Mouse (Mus musculus) kidney, embryonic 16.5 days (tissue): Measurements from ENCODE around the gene Ints6. TPM values are rescaled to one million over a fixed set of nuclear protein-coding genes. Genes with fewer than 3 reads are reported as not detected.

Experiments used
- ATAC-seq: fragments of 200-750 bp; cut with Nextera tagmentation; 2 replicates; pipeline ENCODE4 v1.8.0; 2017; ENCODE audit warnings: moderate TSS enrichment; ENCODE audit not compliant: low FRiP score, low TSS enrichment
- H3K27ac ChIP-seq: fragments of 300-500 bp; sonication (generic); 2 replicates; pipeline ENCODE4 v1.5.1; 2014; ENCODE audit warnings: low read length
- H3K27me3 ChIP-seq: fragments of 300-500 bp; sonication (generic); 2 replicates; pipeline ENCODE4 v1.6.1; 2014; ENCODE audit warnings: low read length, control low read depth, mixed read lengths; ENCODE audit not compliant: insufficient read depth
- H3K36me3 ChIP-seq: fragments of 300-500 bp; sonication (generic); 2 replicates; pipeline ENCODE4 v1.6.1; 2014; ENCODE audit warnings: low read length, control low read depth, mixed read lengths; ENCODE audit not compliant: insufficient read depth
- H3K4me1 ChIP-seq: fragments of 300-500 bp; sonication (generic); 2 replicates; pipeline ENCODE4 v1.6.1; 2014; ENCODE audit warnings: low read length, control low read depth, mixed read lengths; ENCODE audit not compliant: insufficient read depth
- H3K4me2 ChIP-seq: fragments of 300-500 bp; sonication (generic); replicated peaks from 2 replicates; pipeline ENCODE4 v1.6.1; 2014; ENCODE audit warnings: low read depth, low read length
- H3K4me3 ChIP-seq: fragments of 300-500 bp; sonication (generic); 2 replicates; pipeline ENCODE4 v1.5.1; 2014; ENCODE audit warnings: mild to moderate bottlenecking, low read length
- H3K9ac ChIP-seq: fragments of 300-500 bp; sonication (generic); replicated peaks from 2 replicates; pipeline ENCODE4 v1.6.1; 2014; ENCODE audit warnings: low read length
- H3K9me3 ChIP-seq: fragments of 300-500 bp; sonication (generic); 2 replicates; pipeline ENCODE4 v1.6.1; 2016; ENCODE audit warnings: low read length, control low read depth
- WGBS: fragments of 180-500 bp; shearing (Covaris S2); extraction: QIAGEN DNeasy Blood & Tissue Kit; methylation state at CpG from one replicate; pipeline ENCODE4 v1.1.7; 2014; 5-methylcytosine and 5-hydroxymethylcytosine counted together
- polyA plus RNA-seq: library from polyadenylated mRNA; unstranded; fragments of >200 nt; fragmentation: Nextera tagmentation; extraction: Ambion mirVana; gene quantifications from 2 replicates; pipeline ENCODE4 v1.2.1, GENCODE M21; 2015

Gene Ints6
- polyA plus RNA-seq, 1 experiment from 2014 or later = 22.9 TPM

DNA sequence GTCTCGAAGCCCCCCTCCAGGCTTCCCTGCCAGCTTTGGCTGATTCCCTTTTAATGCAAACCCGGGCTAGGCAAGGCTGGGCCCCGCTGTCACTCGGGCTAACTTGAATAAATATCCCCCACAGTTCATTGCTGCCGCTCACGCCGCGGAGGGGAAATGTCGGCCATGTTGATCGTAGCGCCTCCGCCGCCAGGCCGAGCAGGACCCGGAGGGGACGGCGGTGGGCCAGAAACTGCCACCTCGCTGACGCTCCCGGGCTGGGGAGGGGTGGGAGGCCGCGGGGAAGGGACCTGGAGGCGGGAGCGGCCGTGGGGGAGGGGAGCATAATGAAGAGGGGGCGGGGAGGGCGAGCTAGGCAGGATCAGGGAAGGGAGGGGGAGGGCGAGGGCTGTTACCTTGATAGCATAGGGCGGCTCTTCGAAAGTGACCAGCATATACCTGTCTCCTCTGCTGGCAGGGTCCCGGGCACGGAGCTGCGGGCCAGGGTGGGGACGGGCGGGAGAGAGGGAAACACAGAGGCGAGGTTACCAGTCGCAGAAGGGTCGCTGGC, 1.1 kb downstream of the Ints6 start:
- Histone ChIP-seq H3K9ac (peak overlapping the region; percentile 97), H3K36me3 (peaks cover 17% of the 10 kb centered on the region; the same call in 1 of the 2 replicates)
- WGBS = 0% methylated on average over 23 of the region's 38 CpGs

GRCm38 (mm10) chr14:62758714-62759113, 2.3 kb downstream of the Ints6 start:
- WGBS = 93% methylated on average over 5 of the region's 5 CpGs
- no peak overlapping the region for H3K9ac ChIP-seq
- H3K27me3 ChIP-seq = no peaks in the 10 kb centered on the region
- ATAC-seq = no peak
- H3K27ac ChIP-seq = no peak overlapping the region
- no peaks in the 10 kb centered on the region for H3K9me3 ChIP-seq
- H3K4me2 ChIP-seq = no peak overlapping the region
- H3K4me3 ChIP-seq = no peak overlapping the region; the same call in 1 of the 2 replicates
- H3K36me3 ChIP-seq = peaks cover 17% of the 10 kb centered on the region; the same call in 1 of the 2 replicates
- H3K4me1 ChIP-seq = peaks cover 15% of the 10 kb centered on the region

More for the DNA sequence above, 1.1 kb downstream of the Ints6 start:
- Histone ChIP-seq H3K27ac (peak overlapping the region; percentile 98), H3K4me2 (peak overlapping the region; percentile 69), H3K27me3 (no peaks in the 10 kb centered on the region), H3K4me3 (peak overlapping the region; percentile 84), H3K9me3 (no peaks in the 10 kb centered on the region), H3K4me1 (peaks cover 15% of the 10 kb centered on the region)
- ATAC-seq = peak; percentile 47

- no peak overlapping the region for H3K4me2 ChIP-seq
- no peak for ATAC-seq
- H3K9me3 ChIP-seq = no peaks in the 10 kb centered on the region
- H3K4me3 ChIP-seq = no peak overlapping the region
- no peaks in the 10 kb centered on the region for H3K27me3 ChIP-seq
- WGBS = 94% methylated on average over 1 of the region's 1 CpGs
- no peak overlapping the region for H3K27ac ChIP-seq
- H3K9ac ChIP-seq = no peak overlapping the region
- peaks cover 6% of the 10 kb centered on the region for H3K4me1 ChIP-seq
- H3K36me3 ChIP-seq = peaks cover 22% of the 10 kb centered on the region; the same call in 1 of the 2 replicates
Observed at GRCm38 (mm10) chr14:62755095-62755640, 5.8 kb downstream of the Ints6 start.

GRCm38 (mm10) chr14:62751479-62751878, 9.5 kb downstream of the Ints6 start:
- Histone ChIP-seq H3K4me3 (no peak overlapping the region), H3K4me2 (no peak overlapping the region), H3K27ac (no peak overlapping the region), H3K9ac (no peak overlapping the region), H3K36me3 (peaks cover 11% of the 10 kb centered on the region; the same call in 1 of the 2 replicates), H3K27me3 (no peaks in the 10 kb centered on the region), H3K9me3 (no peaks in the 10 kb centered on the region), H3K4me1 (no peaks in the 10 kb centered on the region)
- 89% methylated on average over 2 of the region's 2 CpGs for WGBS
- ATAC-seq = no peak

DNA sequence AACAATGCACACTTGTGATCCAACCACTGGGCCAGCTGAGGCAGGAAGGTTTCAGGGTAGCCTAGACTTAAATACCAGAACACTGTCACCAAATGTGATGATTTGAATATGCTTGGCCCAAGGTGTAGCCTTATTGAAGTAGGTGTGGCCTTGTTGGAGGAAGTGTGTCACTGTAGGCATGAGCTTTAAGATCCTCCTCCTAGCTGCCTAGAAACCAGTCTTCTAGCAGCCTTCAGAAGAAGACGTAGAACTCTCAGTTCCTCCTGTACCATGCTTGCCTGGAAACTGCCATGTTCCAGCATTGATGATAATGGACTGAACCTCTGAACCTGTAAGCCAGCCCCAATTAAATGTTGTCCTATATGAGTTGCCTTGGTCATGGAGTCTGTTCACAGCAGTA, 25.3 kb downstream of the Ints6 start:
- WGBS = 96% methylated on average over 1 of the region's 1 CpGs
- Histone ChIP-seq H3K27ac (no peak overlapping the region), H3K9me3 (no peaks in the 10 kb centered on the region), H3K4me1 (no peaks in the 10 kb centered on the region), H3K4me2 (no peak overlapping the region), H3K4me3 (no peak overlapping the region), H3K9ac (no peak overlapping the region), H3K27me3 (no peaks in the 10 kb centered on the region), H3K36me3 (peaks cover 8% of the 10 kb centered on the region; the same call in 1 of the 2 replicates)
- ATAC-seq = no peak

DNA sequence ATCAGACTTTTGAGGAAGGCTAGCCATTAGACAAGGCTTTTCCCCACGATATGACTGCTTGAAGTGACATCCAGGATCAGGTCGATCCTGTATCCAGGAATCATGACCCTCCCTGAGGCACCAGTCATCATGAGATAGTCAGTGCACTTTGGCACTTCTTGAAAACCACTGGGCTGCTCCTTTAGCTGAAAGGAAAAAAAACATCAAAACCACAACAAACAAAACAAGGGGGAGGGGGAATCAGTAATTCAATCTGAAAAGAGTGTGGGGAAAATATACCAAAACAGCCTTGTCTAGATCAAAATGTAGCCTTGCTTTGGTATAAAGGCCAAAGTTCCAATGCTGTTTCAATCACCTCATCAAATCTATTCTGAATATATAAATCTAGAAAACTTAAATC, 27.3 kb downstream of the Ints6 start:
- Histone ChIP-seq H3K4me1 (no peaks in the 10 kb centered on the region), H3K4me2 (no peak overlapping the region), H3K9me3 (no peaks in the 10 kb centered on the region), H3K27ac (no peak overlapping the region), H3K4me3 (no peak overlapping the region), H3K27me3 (no peaks in the 10 kb centered on the region), H3K36me3 (peaks cover 13% of the 10 kb centered on the region; the same call in 1 of the 2 replicates), H3K9ac (no peak overlapping the region)
- no peak for ATAC-seq
- 77% methylated on average over 2 of the region's 2 CpGs for WGBS

DNA sequence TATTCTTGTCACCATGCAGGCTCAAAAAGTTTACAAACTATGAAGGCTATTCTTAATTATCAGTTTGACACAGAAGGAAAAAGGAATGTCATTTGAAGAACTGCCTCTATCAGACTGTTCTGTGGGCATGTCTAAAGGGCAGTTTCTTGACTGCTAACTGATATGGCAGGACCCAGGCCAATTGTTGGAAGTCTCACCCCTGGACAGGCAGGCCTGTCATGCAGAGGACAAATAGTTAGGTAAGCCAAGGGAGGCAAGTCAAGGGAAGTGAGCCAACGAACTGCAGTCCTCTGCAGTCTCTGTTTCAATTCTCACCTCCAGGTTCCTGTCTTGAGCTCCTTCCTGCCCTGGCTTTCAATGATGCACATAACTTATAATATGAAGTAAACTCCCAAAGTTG, 29.1 kb downstream of the Ints6 start:
- Histone ChIP-seq H3K36me3 (peaks cover 8% of the 10 kb centered on the region; the same call in 1 of the 2 replicates), H3K27me3 (no peaks in the 10 kb centered on the region), H3K4me1 (no peaks in the 10 kb centered on the region), H3K4me2 (no peak overlapping the region), H3K27ac (no peak overlapping the region), H3K9me3 (no peaks in the 10 kb centered on the region), H3K9ac (no peak overlapping the region), H3K4me3 (no peak overlapping the region)
- WGBS = 87% methylated on average over 1 of the region's 1 CpGs
- ATAC-seq = no peak

- H3K9ac ChIP-seq = no peak overlapping the region
- no peak overlapping the region for H3K4me3 ChIP-seq
Observed at GRCm38 (mm10) chr14:62724560-62724959, 36.4 kb downstream of the Ints6 start.

DNA sequence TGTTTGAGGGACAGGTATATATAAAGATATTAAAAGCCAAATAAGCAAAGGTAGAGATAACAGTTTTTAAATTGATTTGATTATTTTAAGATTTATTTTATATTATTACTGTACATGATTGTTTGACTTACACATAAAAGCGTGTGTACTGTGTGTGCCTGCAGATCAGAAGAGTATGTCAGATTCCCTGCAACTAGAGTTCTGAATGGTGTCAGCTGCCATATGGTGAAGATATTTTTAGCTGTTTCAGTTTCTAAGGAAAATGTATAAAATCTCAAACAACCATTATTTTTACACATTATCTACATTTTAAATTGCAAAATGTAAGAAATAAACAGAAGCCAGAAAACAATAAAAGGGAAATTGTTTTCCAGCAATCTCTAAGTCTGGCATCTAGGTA, 39.3 kb downstream of the Ints6 start:
- Histone ChIP-seq H3K9ac (no peak overlapping the region), H3K4me3 (no peak overlapping the region), H3K4me2 (no peak overlapping the region), H3K27ac (no peak overlapping the region), H3K36me3 (0 out of 2 replicates have a peak, but pooled peaks cover 3% of the 10 kb centered on the region), H3K4me1 (no peaks in the 10 kb centered on the region), H3K9me3 (no peaks in the 10 kb centered on the region), H3K27me3 (no peaks in the 10 kb centered on the region)
- 85% methylated on average over 1 of the region's 1 CpGs for WGBS
- no peak for ATAC-seq

More at GRCm38 (mm10) chr14:62724560-62724959, 36.4 kb downstream of the Ints6 start:
- Histone ChIP-seq H3K4me1 (no peaks in the 10 kb centered on the region), H3K9me3 (no peaks in the 10 kb centered on the region), H3K27me3 (no peaks in the 10 kb centered on the region), H3K4me2 (no peak overlapping the region), H3K27ac (no peak overlapping the region), H3K36me3 (0 out of 2 replicates have a peak, but pooled peaks cover 3% of the 10 kb centered on the region)
- no peak for ATAC-seq

DNA sequence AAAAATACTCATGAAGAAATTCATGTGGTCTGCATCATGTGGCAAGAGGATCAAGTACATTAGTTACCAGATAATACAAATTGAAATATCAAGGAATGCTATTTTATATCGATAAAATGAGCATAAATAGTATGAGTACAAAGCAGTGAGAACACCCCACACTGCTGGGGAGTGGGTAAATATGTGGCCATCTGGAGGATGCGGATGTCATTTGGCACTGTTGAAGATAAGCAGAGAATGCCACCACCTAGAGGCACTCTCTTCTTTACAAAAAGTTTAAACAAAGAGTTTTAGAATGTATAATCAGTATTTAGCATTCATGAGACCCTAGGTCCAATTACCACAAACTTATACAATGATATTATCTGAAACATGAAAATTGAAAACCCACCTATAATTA, 42.8 kb downstream of the Ints6 start:
- 97% methylated on average over 2 of the region's 2 CpGs for WGBS
- H3K27ac ChIP-seq = no peak overlapping the region
- no peak for ATAC-seq

More for the DNA sequence above, 42.8 kb downstream of the Ints6 start:
- no peak overlapping the region for H3K4me2 ChIP-seq
- H3K9me3 ChIP-seq = no peaks in the 10 kb centered on the region
- peaks cover 18% of the 10 kb centered on the region for H3K36me3 ChIP-seq
- H3K9ac ChIP-seq = no peak overlapping the region
- no peaks in the 10 kb centered on the region for H3K27me3 ChIP-seq
- H3K4me1 ChIP-seq = no peaks in the 10 kb centered on the region
- no peak overlapping the region for H3K4me3 ChIP-seq
